Mouse (Mus musculus) retina, postnatal 1 day (tissue): ENCODE results near the gene Gm3095.
"Not testable (repeated sequence)": the region's sequence is repeated elsewhere in the genome, so short reads cannot be mapped to it uniquely, and the experiment has no call there.

ENCODE experiments used
- DNase-seq: peaks from one replicate; pipeline ENCODE4 v3.0.0-alpha.2; 2012

The Gm3095 gene

DNA sequence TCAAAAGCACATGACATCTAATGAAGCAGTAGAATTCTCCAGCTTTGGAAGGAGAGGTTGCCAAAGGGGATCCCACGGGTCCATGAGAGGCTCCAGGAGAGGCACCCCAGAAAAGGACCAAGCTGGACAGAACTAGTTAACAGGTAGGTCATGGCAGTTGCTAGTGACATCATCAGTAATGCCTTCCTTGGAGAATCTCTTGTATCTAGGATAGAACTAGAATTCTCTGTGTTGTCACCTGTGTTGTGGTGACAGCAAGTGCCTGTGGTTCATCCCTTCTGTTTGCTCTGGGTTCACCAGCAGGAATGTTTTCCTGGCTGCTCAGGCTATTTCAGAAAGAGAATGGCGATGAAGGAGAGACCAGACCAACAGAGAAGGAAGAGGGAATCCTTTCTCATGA lies at the start of gene Gm3095:
Gene Gm3095, plus strand, starts transcription at position 301 of the 400 bp plus-strand sequence.
- not testable (repeated sequence) for DNase-seq

DNA sequence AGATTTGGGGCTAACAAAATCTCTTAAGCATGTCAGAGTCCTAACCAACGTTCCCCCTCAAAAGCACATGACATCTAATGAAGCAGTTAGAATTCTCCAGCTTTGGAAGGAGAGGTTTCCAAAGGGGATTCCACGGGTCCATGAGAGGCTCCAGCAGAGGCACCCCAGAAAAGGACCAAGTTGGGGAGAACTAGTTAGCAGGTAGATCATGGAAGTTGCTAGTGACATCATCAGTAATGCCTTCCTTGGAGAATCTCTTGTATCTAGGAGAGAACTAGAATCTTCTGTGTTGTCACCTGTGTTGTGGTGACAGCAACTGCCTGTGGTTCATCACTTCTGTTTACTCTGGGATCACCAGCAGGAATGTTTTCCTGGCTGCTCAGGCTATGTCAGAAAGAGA lies 31.9 kb upstream of the Gm3095 start, which contains the start of gene Gm3029:
Gene Gm3029, plus strand, starts transcription at position 301 of the 400 bp plus-strand sequence.
- DNase-seq = not testable (repeated sequence)

DNA sequence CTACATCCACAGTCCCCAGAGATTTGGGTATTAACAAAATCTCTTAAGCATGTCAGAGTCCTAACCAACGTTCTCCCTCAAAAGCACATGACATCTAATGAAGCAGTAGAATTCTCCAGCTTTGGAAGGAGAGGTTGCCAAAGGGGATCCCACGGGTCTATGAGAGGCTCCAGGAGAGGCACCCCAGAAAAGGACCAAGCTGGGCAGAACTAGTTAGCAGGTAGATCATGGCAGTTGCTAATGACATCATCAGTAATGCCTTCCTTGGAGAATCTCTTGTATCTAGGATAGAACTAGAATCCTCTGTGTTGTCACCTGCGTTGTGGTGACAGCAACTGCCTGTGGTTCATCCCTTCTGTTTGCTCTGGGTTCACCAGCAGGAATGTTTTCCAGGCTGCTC lies 34.7 kb downstream of the Gm3095 start, which contains the start of gene Gm3099:
Gene Gm3099, plus strand, starts transcription at position 301 of the 400 bp plus-strand sequence.
- not testable (repeated sequence) for DNase-seq
